Mouse (Mus musculus) hindbrain, embryonic 10.5 days (tissue): ENCODE measurements around the gene Abca12. TPM values are rescaled to one million over a fixed set of nuclear protein-coding genes. Genes with fewer than 3 reads are reported as not detected.
A peak's percentile ranks its signal among the peaks of the same experiment; 100 is the strongest.

Experiments
- DNase-seq: peaks from one replicate; pipeline ENCODE4 v3.0.0-alpha.2; 2017; ENCODE audit warnings: low spot score
- H3K27ac ChIP-seq: fragments of 300-500 bp; sonication (generic); 2 replicates; pipeline ENCODE4 v1.5.1; 2016; ENCODE audit warnings: mild to moderate bottlenecking, moderate library complexity
- H3K27me3 ChIP-seq: fragments of 300-500 bp; sonication (generic); 2 replicates; pipeline ENCODE4 v1.6.1; 2016; ENCODE audit warnings: mild to moderate bottlenecking; ENCODE audit not compliant: poor library complexity, insufficient read depth, severe bottlenecking
- H3K36me3 ChIP-seq: fragments of 300-500 bp; sonication (generic); 2 replicates; pipeline ENCODE4 v1.6.1; 2016; ENCODE audit warnings: mild to moderate bottlenecking, moderate library complexity
- H3K4me1 ChIP-seq: fragments of 300-500 bp; sonication (generic); replicated peaks from 2 replicates; pipeline ENCODE4 v1.6.1; 2016; ENCODE audit warnings: mild to moderate bottlenecking
- H3K4me3 ChIP-seq: fragments of 300-500 bp; sonication (generic); 2 replicates; pipeline ENCODE4 v1.5.1; 2016; ENCODE audit warnings: mild to moderate bottlenecking, moderate library complexity
- H3K9me3 ChIP-seq: fragments of 300-500 bp; sonication (generic); 2 replicates; pipeline ENCODE4 v1.6.1; 2016; ENCODE audit warnings: mild to moderate bottlenecking, moderate library complexity
- WGBS: fragments of 180-500 bp; shearing (Covaris S2); methylation state at CpG from one replicate; pipeline ENCODE4 v1.1.7; 2016; 5-methylcytosine and 5-hydroxymethylcytosine counted together
- polyA plus RNA-seq: library from polyadenylated mRNA; unstranded; fragments of >200 nt; fragmentation: Nextera tagmentation; extraction: Ambion mirVana; gene quantifications from 2 replicates; pipeline ENCODE4 v1.2.1, GENCODE M21; 2016

Abca12 gene
- polyA plus RNA-seq, 1 experiment from 2014 or later: 0.04 TPM

GRCm38 (mm10) chr1:71306196-71306595 lies 108.5 kb downstream of the Abca12 start:
- no peak overlapping the region for H3K4me3 ChIP-seq
- H3K27ac ChIP-seq: no peak overlapping the region
- H3K9me3 ChIP-seq: no peaks in the 10 kb centered on the region
- WGBS: 56% methylated on average over 3 of the region's 3 CpGs
- no peak for DNase-seq
- no peaks in the 10 kb centered on the region for H3K27me3 ChIP-seq
- no peaks in the 10 kb centered on the region for H3K4me1 ChIP-seq
- no peaks in the 10 kb centered on the region for H3K36me3 ChIP-seq

GRCm38 (mm10) chr1:71304588-71304987 lies 110.1 kb downstream of the Abca12 start:
- H3K4me3 ChIP-seq: no peak overlapping the region
- H3K36me3 ChIP-seq: no peaks in the 10 kb centered on the region
- no peak for DNase-seq
- no peaks in the 10 kb centered on the region for H3K4me1 ChIP-seq
- no peaks in the 10 kb centered on the region for H3K9me3 ChIP-seq
- no peaks in the 10 kb centered on the region for H3K27me3 ChIP-seq
- H3K27ac ChIP-seq: no peak overlapping the region
- 86% methylated on average over 2 of the region's 2 CpGs for WGBS

GRCm38 (mm10) chr1:71297021-71297420 lies 117.7 kb downstream of the Abca12 start:
- H3K4me1 ChIP-seq: 0 out of 2 replicates have a peak, but pooled peaks cover 1% of the 10 kb centered on the region
- WGBS: 84% methylated on average over 2 of the region's 2 CpGs
- no peak overlapping the region for H3K4me3 ChIP-seq
- no peaks in the 10 kb centered on the region for H3K27me3 ChIP-seq
- no peaks in the 10 kb centered on the region for H3K36me3 ChIP-seq
- DNase-seq: no peak
- H3K9me3 ChIP-seq: no peaks in the 10 kb centered on the region
- no peak overlapping the region for H3K27ac ChIP-seq

- no peak overlapping the region for H3K4me3 ChIP-seq
- no peaks in the 10 kb centered on the region for H3K36me3 ChIP-seq
- no peaks in the 10 kb centered on the region for H3K9me3 ChIP-seq
- 84% methylated on average over 2 of the region's 2 CpGs for WGBS
- DNase-seq: no peak
- H3K27ac ChIP-seq: no peak overlapping the region
- H3K27me3 ChIP-seq: no peaks in the 10 kb centered on the region
- 0 out of 2 replicates have a peak, but pooled peaks cover 5% of the 10 kb centered on the region for H3K4me1 ChIP-seq
Measured at GRCm38 (mm10) chr1:71296585-71296984, 118.1 kb downstream of the Abca12 start.

- 49% methylated on average over 3 of the region's 3 CpGs for WGBS
- H3K36me3 ChIP-seq: no peaks in the 10 kb centered on the region
- H3K4me1 ChIP-seq: 0 out of 2 replicates have a peak, but pooled peaks cover 5% of the 10 kb centered on the region
- H3K27me3 ChIP-seq: no peaks in the 10 kb centered on the region
- H3K9me3 ChIP-seq: no peaks in the 10 kb centered on the region
- H3K27ac ChIP-seq: no peak overlapping the region
- no peak for DNase-seq
- no peak overlapping the region for H3K4me3 ChIP-seq
Measured at GRCm38 (mm10) chr1:71291917-71292316, 122.8 kb downstream of the Abca12 start.

GRCm38 (mm10) chr1:71289511-71289910 lies 125.2 kb downstream of the Abca12 start:
- Histone ChIP-seq H3K27me3 (no peaks in the 10 kb centered on the region), H3K36me3 (no peaks in the 10 kb centered on the region), H3K4me1 (0 out of 2 replicates have a peak, but pooled peaks cover 5% of the 10 kb centered on the region), H3K27ac (no peak overlapping the region), H3K4me3 (no peak overlapping the region), H3K9me3 (no peaks in the 10 kb centered on the region)
- peak; percentile 61 for DNase-seq
- 26% methylated on average over 5 of the region's 5 CpGs for WGBS

- 60% methylated on average over 5 of the region's 5 CpGs for WGBS
- no peak overlapping the region for H3K4me3 ChIP-seq
- H3K36me3 ChIP-seq: no peaks in the 10 kb centered on the region
- no peaks in the 10 kb centered on the region for H3K9me3 ChIP-seq
- H3K4me1 ChIP-seq: no peaks in the 10 kb centered on the region
- no peaks in the 10 kb centered on the region for H3K27me3 ChIP-seq
- DNase-seq: no peak
- H3K27ac ChIP-seq: no peak overlapping the region
Measured at GRCm38 (mm10) chr1:71276940-71277339, 137.8 kb downstream of the Abca12 start.

GRCm38 (mm10) chr1:71272550-71272949 lies 142.2 kb downstream of the Abca12 start:
- no peak overlapping the region for H3K4me3 ChIP-seq
- H3K9me3 ChIP-seq: no peaks in the 10 kb centered on the region
- no peak for DNase-seq
- no peaks in the 10 kb centered on the region for H3K36me3 ChIP-seq
- WGBS: 82% methylated on average over 7 of the region's 7 CpGs
- no peaks in the 10 kb centered on the region for H3K27me3 ChIP-seq
- no peak overlapping the region for H3K27ac ChIP-seq
- H3K4me1 ChIP-seq: no peaks in the 10 kb centered on the region

GRCm38 (mm10) chr1:71272077-71272476 lies 142.6 kb downstream of the Abca12 start:
- H3K36me3 ChIP-seq: no peaks in the 10 kb centered on the region
- H3K27ac ChIP-seq: no peak overlapping the region
- DNase-seq: no peak
- H3K4me3 ChIP-seq: no peak overlapping the region
- WGBS: 81% methylated on average over 8 of the region's 8 CpGs
- H3K9me3 ChIP-seq: no peaks in the 10 kb centered on the region
- no peaks in the 10 kb centered on the region for H3K4me1 ChIP-seq
- no peaks in the 10 kb centered on the region for H3K27me3 ChIP-seq

GRCm38 (mm10) chr1:71270083-71270482 lies 144.6 kb downstream of the Abca12 start:
- H3K9me3 ChIP-seq: no peaks in the 10 kb centered on the region
- no peak overlapping the region for H3K4me3 ChIP-seq
- no peaks in the 10 kb centered on the region for H3K27me3 ChIP-seq
- 94% methylated on average over 3 of the region's 3 CpGs for WGBS
- no peaks in the 10 kb centered on the region for H3K4me1 ChIP-seq
- no peaks in the 10 kb centered on the region for H3K36me3 ChIP-seq
- no peak for DNase-seq
- no peak overlapping the region for H3K27ac ChIP-seq

GRCm38 (mm10) chr1:71266630-71267029 lies 148.1 kb downstream of the Abca12 start:
- H3K9me3 ChIP-seq: no peaks in the 10 kb centered on the region
- H3K27ac ChIP-seq: no peak overlapping the region
- WGBS: 91% methylated on average over 8 of the region's 8 CpGs
- H3K27me3 ChIP-seq: no peaks in the 10 kb centered on the region
- H3K36me3 ChIP-seq: no peaks in the 10 kb centered on the region
- no peak for DNase-seq
- no peaks in the 10 kb centered on the region for H3K4me1 ChIP-seq
- no peak overlapping the region for H3K4me3 ChIP-seq

GRCm38 (mm10) chr1:71263532-71263931 lies 151.2 kb downstream of the Abca12 start:
- no peaks in the 10 kb centered on the region for H3K9me3 ChIP-seq

GRCm38 (mm10) chr1:71244647-71245046 lies 170.1 kb downstream of the Abca12 start:
- no peaks in the 10 kb centered on the region for H3K36me3 ChIP-seq
- no peak for DNase-seq
- no peaks in the 10 kb centered on the region for H3K4me1 ChIP-seq
- H3K27ac ChIP-seq: no peak overlapping the region
- 62% methylated on average over 3 of the region's 3 CpGs for WGBS
- H3K9me3 ChIP-seq: no peaks in the 10 kb centered on the region
- H3K27me3 ChIP-seq: no peaks in the 10 kb centered on the region
- no peak overlapping the region for H3K4me3 ChIP-seq

More at GRCm38 (mm10) chr1:71263532-71263931, 151.2 kb downstream of the Abca12 start:
- no peak overlapping the region for H3K4me3 ChIP-seq
- no peaks in the 10 kb centered on the region for H3K4me1 ChIP-seq
- no peaks in the 10 kb centered on the region for H3K36me3 ChIP-seq
- no peak overlapping the region for H3K27ac ChIP-seq
- DNase-seq: no peak
- H3K27me3 ChIP-seq: no peaks in the 10 kb centered on the region
- WGBS: 92% methylated on average over 7 of the region's 7 CpGs

- no peak for DNase-seq
- H3K27me3 ChIP-seq: no peaks in the 10 kb centered on the region
- WGBS: 74% methylated on average over 1 of the region's 1 CpGs
- H3K36me3 ChIP-seq: no peaks in the 10 kb centered on the region
- H3K9me3 ChIP-seq: no peaks in the 10 kb centered on the region
- H3K4me3 ChIP-seq: no peak overlapping the region
- H3K27ac ChIP-seq: no peak overlapping the region
- no peaks in the 10 kb centered on the region for H3K4me1 ChIP-seq
Measured at GRCm38 (mm10) chr1:71241396-71241795, 173.3 kb downstream of the Abca12 start.
